Mouse (Mus musculus): Measurements from ENCODE around the gene Plekhg1.

DNA sequence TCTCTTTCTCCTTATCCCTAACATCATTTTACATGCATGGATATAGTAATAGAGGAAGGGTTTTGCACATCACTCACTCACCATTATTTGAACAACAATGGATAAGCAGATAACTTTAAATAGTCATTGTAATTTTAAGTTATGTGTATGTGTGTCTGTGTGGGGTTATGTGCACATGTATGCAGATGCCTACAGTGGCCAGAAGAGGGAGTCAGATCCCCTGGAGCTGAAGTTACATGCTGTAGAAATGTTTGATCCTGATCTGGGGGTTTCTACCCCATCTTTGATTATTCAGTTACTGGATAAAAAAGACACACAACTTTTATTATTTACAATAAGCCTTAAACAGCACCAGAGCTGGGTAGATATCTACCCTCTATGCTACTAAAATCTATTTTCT lies 127.1 kb downstream of the Plekhg1 start:
- no peak for TF ChIP-seq CTCF (IDR thresholded peaks at IDR 0.05; ENCODE audit: borderline replicate concordance, control insufficient read depth, extremely low read depth, insufficient read depth, low read length, poor library complexity)
- no peak for TF ChIP-seq POLR2A (IDR thresholded peaks at IDR 0.05; ENCODE audit: control insufficient read depth, extremely low read depth, insufficient read depth, low read length, poor library complexity)

All from thymus, adult 2 months (tissue).